Mouse (Mus musculus) A20 (cell line): ENCODE data around the gene Pi4ka.
"Not testable (repeated sequence)": the region's sequence is repeated elsewhere in the genome, so short reads cannot be mapped to it uniquely, and the experiment has no call there.

ENCODE experiments used
- DNase-seq: peaks from one replicate; pipeline ENCODE4 v3.0.0-alpha.2; 2011; ENCODE audit warnings: low read depth, low spot score

Gene Pi4ka

GRCm38 (mm10) chr16:17233702-17234498 lies 172.2 kb downstream of the Pi4ka start:
- peak; percentile 67 for DNase-seq

GRCm38 (mm10) chr16:17232794-17233701 lies 173.1 kb downstream of the Pi4ka start, which contains the start of gene Hic2:
TSS of gene Hic2 (plus strand) at chr16:17233572.
- peak; percentile 94 for DNase-seq

- DNase-seq = not testable (repeated sequence)
Observed at GRCm38 (mm10) chr16:17231523-17231922, 174.6 kb downstream of the Pi4ka start.
